In the genomic region with DNA sequence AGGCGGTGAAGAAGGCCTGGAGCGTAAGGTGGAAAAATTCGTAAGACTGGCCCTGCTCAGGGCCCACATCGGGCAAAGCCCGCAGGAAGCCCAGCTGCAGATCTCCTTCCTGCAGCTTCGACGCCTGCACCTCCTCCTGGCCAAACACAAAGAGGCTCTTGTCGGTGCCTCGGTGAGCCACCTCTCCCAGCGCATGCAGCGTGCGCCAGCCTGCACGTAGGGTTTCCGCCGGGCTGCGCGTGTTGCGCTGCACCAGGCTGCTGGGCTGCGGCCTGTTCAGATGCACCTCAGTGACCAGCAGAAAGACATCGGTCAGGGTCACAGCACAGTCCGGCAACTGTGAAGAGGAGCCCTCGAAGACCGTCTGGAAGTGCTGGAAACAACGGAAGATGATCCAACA, we compare ENCODE assay signal across 14 mouse cellular contexts. TPM values are rescaled to one million over a fixed set of nuclear protein-coding genes. Genes with fewer than 3 reads are reported as not detected.
DNase-seq lines count a peak whose midpoint lies in the region; ATAC-seq lines count a peak whose summit lies in the region.
"Had no signal": no experiment of that assay in that cellular context is flagged by ENCODE, and none has a peak within 500 bp of the region (broad histone marks: within the 10 kb centered on the region; RNA-seq: fewer than 3 reads in every experiment).

No protein-coding gene starts in this region.

- H3K27me3 ChIP-seq in kidney, embryonic 15.5 days: peaks cover 24% of the 10 kb centered on the region
- 0 out of 2 replicates have a peak, but pooled peaks cover 10% of the 10 kb centered on the region for H3K27me3 ChIP-seq in kidney, embryonic 16.5 days (ENCODE audit: insufficient read depth, low read length)
- peaks cover 25% of the 10 kb centered on the region for H3K27me3 ChIP-seq in embryonic facial prominence, embryonic 12.5 days
- H3K27me3 ChIP-seq in midbrain, embryonic 15.5 days (replicated peaks): 0 out of 2 replicates have a peak, but pooled peaks cover 8% of the 10 kb centered on the region

- H3K9me3 ChIP-seq in kidney, embryonic 15.5 days (replicated peaks): no peaks in the 10 kb centered on the region
- no peaks in the 10 kb centered on the region for H3K9me3 ChIP-seq in kidney, embryonic 16.5 days (ENCODE audit: low read length)
- H3K9me3 ChIP-seq in embryonic facial prominence, embryonic 12.5 days: no peaks in the 10 kb centered on the region
- no peaks in the 10 kb centered on the region for H3K9me3 ChIP-seq in midbrain, embryonic 15.5 days
- H3K9me3 ChIP-seq: embryonic facial prominence, embryonic 15.5 days had no signal

- 0 out of 2 replicates have a peak, but pooled peaks have one; percentile 49 for ATAC-seq in kidney, embryonic 15.5 days (replicated peaks; ENCODE audit: low FRiP score)
- no peak for ATAC-seq in kidney, embryonic 16.5 days (ENCODE audit: low FRiP score, low TSS enrichment)
- ATAC-seq in embryonic facial prominence, embryonic 12.5 days (ENCODE audit: insufficient number of reproducible peaks, insufficient read depth, low FRiP score, low TSS enrichment): no peak
- ATAC-seq in midbrain, embryonic 15.5 days (replicated peaks): no peak

- peak overlapping the region; percentile 32 for H3K4me2 ChIP-seq in kidney, embryonic 15.5 days
- no peak overlapping the region for H3K4me2 ChIP-seq in kidney, embryonic 16.5 days (replicated peaks; ENCODE audit: low read depth, low read length)
- H3K4me2 ChIP-seq in embryonic facial prominence, embryonic 12.5 days (replicated peaks): peak overlapping the region; percentile 29
- 0 out of 2 replicates have a peak overlapping the region, but pooled peaks have one; percentile 8 for H3K4me2 ChIP-seq in midbrain, embryonic 15.5 days
- H3K4me2 ChIP-seq: embryonic facial prominence, embryonic 15.5 days had no signal

- 56% methylated on average over 24 of the region's 24 CpGs for WGBS in kidney, embryonic 15.5 days
- 51% methylated on average over 24 of the region's 24 CpGs for WGBS in kidney, embryonic 16.5 days
- WGBS in embryonic facial prominence, embryonic 12.5 days: 47% methylated on average over 24 of the region's 24 CpGs
- 50% methylated on average over 24 of the region's 24 CpGs for WGBS in midbrain, embryonic 15.5 days

- peak; percentile 32 for DNase-seq in R1 (ENCODE audit: low read depth, low spot score)
- no peak for DNase-seq in left cerebral cortex, postnatal 10 days (ENCODE audit: extremely low spot score in 1 of 2, low spot score in 2 of 2)
- DNase-seq in kidney, postnatal 36 days: no peak
- DNase-seq: adrenal gland, postnatal 25 days; cerebellum, adult 11-12 months; gastrocnemius, postnatal 14 days; left cerebral cortex, postnatal 4 days; thymus, adult 18-20 months had no signal

- H3K9ac ChIP-seq in kidney, embryonic 15.5 days: no peak overlapping the region
- H3K9ac ChIP-seq in kidney, embryonic 16.5 days (replicated peaks; ENCODE audit: low read length): no peak overlapping the region
- no peak overlapping the region for H3K9ac ChIP-seq in embryonic facial prominence, embryonic 12.5 days
- no peak overlapping the region for H3K9ac ChIP-seq in midbrain, embryonic 15.5 days
- H3K9ac ChIP-seq: embryonic facial prominence, embryonic 15.5 days had no signal

- H3K27ac ChIP-seq in kidney, embryonic 15.5 days: no peak overlapping the region
- no peak overlapping the region for H3K27ac ChIP-seq in kidney, embryonic 16.5 days (ENCODE audit: low read length)
- H3K27ac ChIP-seq in embryonic facial prominence, embryonic 12.5 days: no peak overlapping the region
- no peak overlapping the region for H3K27ac ChIP-seq in midbrain, embryonic 15.5 days
- H3K27ac ChIP-seq: embryonic facial prominence, embryonic 15.5 days; macrophage had no signal

- H3K4me3 ChIP-seq in kidney, embryonic 15.5 days (replicated peaks): no peak overlapping the region
- no peak overlapping the region for H3K4me3 ChIP-seq in kidney, embryonic 16.5 days (ENCODE audit: low read length)
- H3K4me3 ChIP-seq in embryonic facial prominence, embryonic 12.5 days: no peak overlapping the region
- H3K4me3 ChIP-seq in midbrain, embryonic 15.5 days: no peak overlapping the region
- H3K4me3 ChIP-seq: embryonic facial prominence, embryonic 15.5 days had no signal

- H3K36me3 ChIP-seq in kidney, embryonic 15.5 days: no peaks in the 10 kb centered on the region
- H3K36me3 ChIP-seq in kidney, embryonic 16.5 days (ENCODE audit: insufficient read depth, low read length): no peaks in the 10 kb centered on the region
- H3K36me3 ChIP-seq in embryonic facial prominence, embryonic 12.5 days: no peaks in the 10 kb centered on the region
- no peaks in the 10 kb centered on the region for H3K36me3 ChIP-seq in midbrain, embryonic 15.5 days (replicated peaks)

- H3K4me1 ChIP-seq in kidney, embryonic 15.5 days: peaks cover 8% of the 10 kb centered on the region
- no peaks in the 10 kb centered on the region for H3K4me1 ChIP-seq in kidney, embryonic 16.5 days (ENCODE audit: insufficient read depth, low read length)
- H3K4me1 ChIP-seq in embryonic facial prominence, embryonic 12.5 days: peaks cover 7% of the 10 kb centered on the region; the same call in 1 of the 2 replicates
- H3K4me1 ChIP-seq in midbrain, embryonic 15.5 days: 0 out of 2 replicates have a peak, but pooled peaks cover 2% of the 10 kb centered on the region

- intact Hi-C loops in left cerebral cortex, postnatal 10 days (cut with DNase I): no loop called here

RNA-seq across cellular contexts. Expression of a gene that starts 28.7 kb away (rescaled TPM):
- polyA plus RNA-seq in kidney, embryonic 15.5 days (2015; fragmentation: Nextera tagmentation; extraction: Ambion mirVana): 3.6 and 5.1 TPM in 2 replicates
- 4.8 and 6.4 TPM in 2 replicates for polyA plus RNA-seq in kidney, embryonic 16.5 days (2015; fragmentation: Nextera tagmentation; extraction: Ambion mirVana)
- polyA plus RNA-seq in embryonic facial prominence, embryonic 12.5 days (2016; fragmentation: Nextera tagmentation; extraction: Ambion mirVana): 4.7 and 5.2 TPM in 2 replicates
- polyA plus RNA-seq in midbrain, embryonic 15.5 days (2015; fragmentation: Nextera tagmentation; extraction: Ambion mirVana): 2.5 and 3.2 TPM in 2 replicates
- total RNA-seq in left cerebral cortex, postnatal 10 days (2021): 1 to 10 TPM; 2.5 to 2.7 TPM

RNA-seq across cellular contexts. Expression of a gene that starts 49.0 kb away (rescaled TPM):
- 8.8 and 9.0 TPM in 2 replicates for polyA plus RNA-seq in kidney, embryonic 15.5 days (2015; fragmentation: Nextera tagmentation; extraction: Ambion mirVana)
- polyA plus RNA-seq in kidney, embryonic 16.5 days (2015; fragmentation: Nextera tagmentation; extraction: Ambion mirVana): 7.9 and 9.8 TPM in 2 replicates
- polyA plus RNA-seq in embryonic facial prominence, embryonic 12.5 days (2016; fragmentation: Nextera tagmentation; extraction: Ambion mirVana): 9.8 and 12.5 TPM in 2 replicates
- polyA plus RNA-seq in midbrain, embryonic 15.5 days (2015; fragmentation: Nextera tagmentation; extraction: Ambion mirVana): 11.9 and 12.3 TPM in 2 replicates
- total RNA-seq in left cerebral cortex, postnatal 10 days (2021): 10 to 100 TPM; 28.2 to 29.4 TPM
